Mouse (Mus musculus) hindlimb bud, embryonic 11.5 days (tissue): ENCODE results near the gene Cacng6.
"Not testable (repeated sequence)": the region's sequence is repeated elsewhere in the genome, so short reads cannot be mapped to it uniquely, and the experiment has no call there.

Experiments used
- DNase-seq: peaks from one replicate; pipeline ENCODE4 v3.0.0-alpha.2; 2012; ENCODE audit warnings: low read depth, low spot score; ENCODE audit errors: extremely low spot score

Gene Cacng6

DNA sequence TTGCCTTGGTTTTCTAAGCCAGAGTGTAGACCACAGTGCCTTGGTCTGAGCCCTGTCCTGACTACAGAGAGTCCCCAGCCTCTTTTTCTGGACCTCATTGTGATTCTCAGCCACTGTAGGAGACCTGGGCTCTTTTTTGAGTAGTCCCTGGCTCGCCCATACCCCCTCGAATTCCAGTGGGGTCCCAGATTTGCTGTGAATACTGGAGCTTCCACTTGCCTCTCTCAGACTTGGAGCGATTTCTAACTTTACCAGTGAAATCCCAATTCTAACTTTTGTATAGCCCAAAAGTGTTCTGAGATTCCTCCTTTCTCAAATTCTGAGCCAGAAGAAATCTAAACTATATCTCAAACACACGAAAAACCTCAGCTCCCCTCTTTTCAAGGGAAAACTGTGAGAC, at the start of gene Cacng6:
Gene Cacng6 (plus strand): TSS at position 301 of the 400 bp plus-strand sequence.
- no peak for DNase-seq

DNA sequence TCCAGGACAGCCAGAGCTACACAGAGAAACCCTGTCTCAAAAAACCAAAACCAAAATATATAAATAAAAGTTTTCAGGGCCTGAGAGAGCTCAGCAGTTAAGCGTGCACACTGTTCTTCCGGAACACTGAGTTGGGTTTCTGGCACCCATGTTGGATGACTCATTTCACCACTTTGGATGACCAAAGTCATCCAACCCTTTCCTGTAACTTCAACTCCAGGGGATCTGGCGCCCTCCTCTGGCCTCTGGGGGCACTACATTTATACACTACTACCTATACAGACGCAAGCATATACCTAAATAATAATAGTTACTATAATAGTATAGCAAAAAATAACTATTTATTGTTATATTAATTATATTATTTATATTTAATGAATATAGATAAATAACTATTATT, 47.2 kb upstream of the Cacng6 start:
- no peak for DNase-seq

DNA sequence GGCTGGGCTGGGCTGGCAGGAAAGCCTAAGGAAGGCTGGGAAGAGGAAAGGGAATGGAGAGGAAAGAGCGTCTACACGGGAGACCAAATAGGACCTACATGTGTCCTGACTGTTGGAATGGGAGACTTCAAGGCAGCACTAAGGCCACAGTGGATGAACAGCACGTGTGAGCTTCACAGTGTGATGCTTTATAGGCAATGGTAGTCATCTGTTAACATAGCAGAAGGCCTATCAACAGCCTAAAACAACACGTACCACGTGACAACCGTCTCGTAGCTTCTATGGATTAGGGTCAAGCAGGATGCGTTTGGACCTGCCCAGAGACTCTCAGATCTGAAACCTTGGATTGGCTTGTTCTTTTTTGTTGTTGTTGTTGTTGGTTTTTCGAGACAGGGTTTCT, 41.9 kb upstream of the Cacng6 start:
- no peak for DNase-seq

DNA sequence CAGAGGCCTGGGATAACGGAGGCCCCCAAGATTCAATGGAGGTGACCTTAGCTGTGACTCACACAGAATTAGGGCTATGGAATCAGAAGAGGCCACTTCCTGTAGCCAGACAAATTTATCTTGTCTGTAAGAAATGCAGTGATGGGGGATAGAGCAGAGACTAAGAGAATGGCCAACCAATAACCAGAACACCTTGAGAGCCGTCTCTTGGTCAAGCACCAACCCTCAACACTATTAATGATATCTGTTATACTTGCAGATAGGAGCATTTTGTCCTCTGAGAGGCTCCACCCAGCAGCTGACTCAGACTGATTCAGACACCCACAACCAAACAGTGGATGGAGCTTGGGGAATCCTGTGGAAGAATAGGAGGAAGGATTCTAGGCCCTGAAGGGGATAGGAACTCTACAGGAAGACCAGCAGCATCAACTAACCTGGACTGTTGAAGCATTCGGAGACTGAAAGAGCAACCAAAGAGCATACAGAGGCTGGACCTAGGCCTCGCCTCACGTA, 39.1 kb upstream of the Cacng6 start:
- no peak for DNase-seq

DNA sequence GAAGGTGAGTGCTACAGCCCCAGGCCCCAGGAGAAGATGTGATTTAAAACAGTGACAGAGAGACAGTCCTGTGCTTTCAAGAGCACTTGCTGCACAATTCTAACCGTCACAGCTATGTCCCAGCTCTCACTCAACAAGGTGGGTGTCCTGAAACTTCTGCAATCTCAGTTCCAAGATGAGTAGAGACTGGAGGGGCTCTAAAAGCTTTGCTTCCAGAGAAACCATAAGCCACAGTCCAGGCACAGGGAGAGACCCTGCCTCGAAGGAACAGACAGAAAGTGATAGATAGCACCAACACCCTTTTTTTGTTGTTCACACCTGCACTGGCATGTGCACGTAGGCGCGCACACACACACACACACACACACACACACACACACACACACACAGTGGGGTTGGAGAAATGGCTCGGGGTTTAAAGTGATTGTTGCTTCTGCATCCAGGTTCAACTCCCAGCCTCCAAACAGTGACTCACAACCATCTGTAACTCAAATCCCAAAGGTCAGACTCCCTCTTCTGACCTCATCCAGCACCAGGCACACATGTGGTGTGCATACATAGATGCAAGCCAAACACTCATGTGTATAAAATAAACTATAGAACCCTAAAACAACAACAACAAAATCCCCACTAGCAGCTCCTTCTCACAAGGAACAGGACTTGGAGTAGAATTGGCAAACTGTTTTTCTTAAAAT, 37.8 kb upstream of the Cacng6 start:
- DNase-seq: no peak

DNA sequence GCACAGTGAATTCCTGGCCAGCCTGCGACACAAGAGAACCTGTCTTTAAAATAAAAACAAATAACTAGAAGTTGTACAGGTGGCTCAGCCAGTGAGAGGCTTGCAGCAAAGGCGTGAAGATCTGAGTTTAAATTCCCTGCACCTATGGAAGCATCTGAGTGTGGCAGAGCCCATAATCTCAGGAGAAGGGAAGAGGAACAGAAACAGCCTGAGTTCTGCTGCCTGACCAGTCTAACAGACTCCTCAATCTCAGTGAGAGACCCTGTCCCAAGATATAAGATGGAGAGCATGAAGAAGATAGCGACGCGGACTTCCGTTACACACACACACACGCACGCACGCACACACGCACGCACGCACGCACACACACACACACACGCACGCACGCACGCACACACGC, 36.2 kb upstream of the Cacng6 start:
- no peak for DNase-seq

DNA sequence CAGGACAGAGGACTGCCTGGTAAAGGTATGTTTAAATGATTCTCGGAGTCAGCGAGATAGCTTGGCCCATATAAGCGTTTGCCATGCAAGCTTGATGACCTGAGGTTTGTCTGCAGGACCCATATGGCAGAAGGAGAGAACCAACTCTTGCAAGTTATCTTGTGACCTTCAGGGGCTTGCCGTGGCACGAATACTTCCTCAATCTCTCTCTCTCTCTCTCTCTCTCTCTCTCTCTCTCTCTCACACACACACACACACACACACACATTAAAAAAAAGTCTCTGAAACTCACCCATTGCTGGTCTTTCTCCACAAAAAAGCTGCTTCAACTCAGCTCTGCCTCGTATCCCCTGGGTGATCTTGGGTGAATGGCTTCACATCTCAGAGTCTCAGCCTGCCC, 35.1 kb upstream of the Cacng6 start:
- no peak for DNase-seq

DNA sequence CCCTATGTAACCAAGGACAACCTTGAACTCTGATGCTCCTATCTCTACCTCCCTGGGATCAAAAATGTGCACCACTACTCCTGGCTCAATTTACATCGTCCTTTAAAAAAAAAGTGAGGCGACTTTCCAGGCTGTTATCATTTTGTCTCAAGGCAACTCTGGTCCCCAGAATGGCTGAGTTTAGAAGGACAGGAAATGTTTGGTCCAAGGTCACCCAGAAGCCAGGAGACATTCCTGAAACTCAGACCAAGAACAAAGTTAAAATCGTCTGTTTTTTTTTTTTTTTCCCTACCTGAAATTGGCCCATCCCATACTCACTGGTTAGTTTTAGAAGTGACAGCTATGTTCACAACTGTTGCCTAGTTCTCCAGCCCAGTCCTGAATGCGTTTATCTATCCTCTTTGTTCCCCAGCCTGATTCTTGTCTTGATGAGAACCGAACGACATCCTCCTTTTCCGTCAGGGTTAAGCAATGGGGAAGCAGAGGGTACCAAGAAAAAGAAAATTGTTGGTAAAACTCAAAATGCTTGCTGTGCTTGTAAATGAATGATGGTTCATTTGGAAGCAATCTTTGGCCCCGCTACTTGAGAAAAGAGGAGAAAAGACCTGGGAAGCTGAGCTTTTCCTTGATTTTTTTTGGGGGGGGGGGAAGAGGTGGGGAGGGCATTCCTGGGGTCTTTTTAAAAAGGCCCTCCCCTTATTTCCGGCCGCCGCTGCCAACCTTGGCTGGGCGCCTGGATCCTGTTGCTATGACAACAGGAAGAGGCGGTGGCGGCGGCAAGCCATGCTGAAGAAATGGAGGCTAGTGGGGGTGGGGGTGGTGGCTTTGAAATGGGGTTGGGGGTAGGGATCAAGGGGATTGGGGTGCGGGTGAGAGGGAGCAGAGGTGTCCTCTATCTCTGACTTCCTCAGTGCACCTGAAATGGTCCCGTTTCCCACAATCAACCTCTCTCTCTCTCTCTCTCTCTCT, 34.3 kb upstream of the Cacng6 start:
- no peak for DNase-seq

DNA sequence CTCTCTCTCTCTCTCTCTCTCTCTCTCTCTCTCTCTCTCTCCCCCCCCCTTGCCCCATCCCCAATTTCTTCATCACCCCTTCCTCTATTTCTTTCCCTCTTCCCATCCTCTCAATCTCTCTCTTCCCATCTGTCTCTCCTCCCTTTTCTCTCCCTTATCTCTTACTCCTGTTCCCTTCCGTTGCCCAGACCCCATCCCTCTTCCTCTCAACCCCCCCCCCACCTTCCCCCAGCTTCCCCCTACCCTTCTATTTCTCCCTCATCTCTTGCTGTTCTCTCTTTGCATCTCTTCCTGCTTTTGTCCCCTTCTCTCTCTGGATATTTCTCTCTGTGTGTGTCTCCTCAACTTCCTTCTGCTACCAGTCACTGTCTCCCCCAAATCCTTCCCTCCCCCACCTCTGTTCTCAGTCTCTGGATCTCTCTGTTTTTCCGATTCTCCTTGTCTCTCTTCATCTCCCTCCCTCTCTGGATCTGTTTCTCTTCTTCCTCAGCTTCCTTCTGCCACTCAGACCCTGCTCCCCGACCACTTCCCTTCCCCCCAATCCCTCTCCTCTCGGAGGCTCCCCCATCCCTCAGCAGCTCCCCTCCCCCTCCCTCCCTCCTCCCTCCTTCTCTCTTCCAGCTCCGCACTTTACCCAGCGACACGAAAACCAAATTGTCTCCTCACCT, 33.4 kb upstream of the Cacng6 start, which contains the start of gene Cacng8:
Gene Cacng8 (plus strand): TSS at position 271 of the 668 bp plus-strand sequence.
- DNase-seq: no peak

DNA sequence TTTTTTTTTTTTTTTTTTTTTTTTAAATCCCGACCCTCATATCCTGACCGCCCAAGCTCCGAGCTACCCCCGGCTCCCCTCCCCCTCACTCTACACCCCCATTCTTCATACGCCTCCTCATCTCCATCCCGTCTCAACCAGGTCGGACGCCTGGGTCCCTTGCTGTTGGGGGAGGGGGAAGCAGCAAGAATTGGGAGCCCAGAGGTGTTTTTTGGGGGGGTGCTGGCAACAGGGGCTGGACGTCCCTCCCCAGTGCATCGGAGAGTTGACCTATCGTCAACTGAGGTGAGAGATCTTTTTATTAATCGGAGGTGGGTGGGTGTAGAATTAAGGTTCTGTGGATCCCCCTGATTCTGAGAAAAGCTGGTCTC, 32.9 kb upstream of the Cacng6 start:
- DNase-seq: no peak

DNA sequence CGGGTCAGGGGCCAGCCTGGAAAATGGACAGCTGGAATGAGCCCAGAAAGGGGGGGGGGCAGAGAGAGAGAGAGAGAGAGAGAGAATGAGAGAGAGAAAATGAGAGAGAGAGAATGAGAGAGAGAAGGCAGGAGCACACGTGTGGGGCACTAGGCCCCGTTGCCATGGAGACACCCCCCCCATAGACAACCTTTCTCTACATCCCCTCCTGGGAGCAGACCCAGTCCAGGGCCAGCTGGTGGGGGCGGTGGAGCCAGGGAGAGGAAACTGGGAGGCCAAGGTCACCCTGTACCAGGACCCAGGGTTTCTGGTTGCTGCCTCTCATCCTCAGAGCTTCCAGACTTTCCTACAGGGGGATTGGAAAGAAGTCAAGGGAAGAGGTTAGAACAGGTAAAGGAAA, 32.2 kb upstream of the Cacng6 start:
- DNase-seq: no peak

DNA sequence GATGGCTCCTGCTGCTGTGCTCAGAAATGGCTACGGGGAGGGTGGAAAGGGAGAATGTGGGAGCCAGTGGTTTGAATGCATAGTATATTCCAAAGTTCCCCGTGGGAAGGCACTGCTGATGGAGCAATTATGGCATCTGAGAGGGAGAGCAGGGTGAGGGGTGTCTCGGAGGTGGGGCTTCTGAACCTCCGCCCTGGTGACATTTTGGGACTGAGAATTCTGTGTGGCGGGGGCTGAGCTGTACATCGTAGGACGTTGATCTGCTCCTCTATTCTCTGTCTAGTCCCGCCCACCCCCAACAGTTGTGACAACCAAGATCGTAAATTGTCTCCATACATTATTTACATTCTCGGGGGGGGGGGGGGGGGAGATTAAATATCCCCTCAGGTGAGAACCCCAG, 26.6 kb upstream of the Cacng6 start:
- DNase-seq: no peak

DNA sequence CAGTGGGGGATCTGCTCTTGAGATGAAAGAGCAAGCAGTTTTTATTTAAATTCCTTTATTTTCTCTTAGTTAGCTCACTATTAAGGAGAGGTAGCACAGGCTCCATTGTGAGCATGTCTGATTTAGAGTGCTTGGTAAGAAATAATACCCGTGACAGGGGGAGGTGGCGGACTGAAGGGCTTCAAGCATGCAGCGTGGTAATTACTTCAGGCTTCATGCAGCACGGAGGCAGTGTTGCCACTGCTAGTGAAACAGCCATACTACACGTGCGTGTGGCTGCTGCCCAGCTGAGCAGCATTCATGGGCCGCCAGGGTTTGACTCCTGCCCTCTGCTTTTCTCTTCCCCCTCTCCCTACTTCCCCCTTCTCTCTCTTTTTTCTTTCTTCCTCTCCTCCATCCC, 26.2 kb upstream of the Cacng6 start:
- DNase-seq: no peak

DNA sequence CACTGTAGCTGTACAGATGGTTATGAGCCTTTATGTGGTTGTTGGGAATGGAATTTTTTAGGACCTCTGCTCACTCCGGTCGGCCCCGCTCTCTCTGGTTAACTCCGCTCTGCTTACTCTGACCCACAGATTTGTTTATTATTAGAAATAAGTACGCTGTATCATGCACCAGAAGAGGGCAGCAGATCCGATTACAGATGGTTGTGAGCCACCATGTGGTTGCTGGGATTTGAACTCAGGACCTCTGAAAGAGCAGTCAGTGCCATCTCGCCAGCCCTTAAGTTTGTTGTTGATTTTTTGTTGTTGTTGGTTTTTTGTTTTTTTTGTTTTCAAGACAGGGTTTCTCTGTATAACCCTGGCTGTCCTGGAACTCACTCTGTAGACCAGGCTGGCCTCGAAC, 25.6 kb upstream of the Cacng6 start:
- DNase-seq: not testable (repeated sequence)

DNA sequence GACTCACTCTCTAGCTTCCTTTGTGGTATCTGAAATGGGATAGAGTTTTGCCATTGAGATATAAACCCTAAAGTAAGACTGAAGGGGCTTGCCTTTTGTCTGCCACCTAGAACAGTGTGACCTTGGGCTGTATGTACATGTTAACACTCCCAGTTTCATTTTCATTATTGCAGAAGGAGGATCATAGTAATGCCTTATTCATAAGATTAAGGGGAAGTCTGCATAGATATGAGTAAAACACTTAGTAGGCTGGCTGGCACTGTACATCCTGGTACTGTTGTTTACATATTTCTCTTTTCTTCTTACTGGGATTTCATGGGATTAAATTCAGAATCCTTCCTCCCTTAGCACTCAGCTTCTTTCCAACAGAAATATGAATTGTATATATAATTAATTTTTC, 24.1 kb upstream of the Cacng6 start:
- no peak for DNase-seq

DNA sequence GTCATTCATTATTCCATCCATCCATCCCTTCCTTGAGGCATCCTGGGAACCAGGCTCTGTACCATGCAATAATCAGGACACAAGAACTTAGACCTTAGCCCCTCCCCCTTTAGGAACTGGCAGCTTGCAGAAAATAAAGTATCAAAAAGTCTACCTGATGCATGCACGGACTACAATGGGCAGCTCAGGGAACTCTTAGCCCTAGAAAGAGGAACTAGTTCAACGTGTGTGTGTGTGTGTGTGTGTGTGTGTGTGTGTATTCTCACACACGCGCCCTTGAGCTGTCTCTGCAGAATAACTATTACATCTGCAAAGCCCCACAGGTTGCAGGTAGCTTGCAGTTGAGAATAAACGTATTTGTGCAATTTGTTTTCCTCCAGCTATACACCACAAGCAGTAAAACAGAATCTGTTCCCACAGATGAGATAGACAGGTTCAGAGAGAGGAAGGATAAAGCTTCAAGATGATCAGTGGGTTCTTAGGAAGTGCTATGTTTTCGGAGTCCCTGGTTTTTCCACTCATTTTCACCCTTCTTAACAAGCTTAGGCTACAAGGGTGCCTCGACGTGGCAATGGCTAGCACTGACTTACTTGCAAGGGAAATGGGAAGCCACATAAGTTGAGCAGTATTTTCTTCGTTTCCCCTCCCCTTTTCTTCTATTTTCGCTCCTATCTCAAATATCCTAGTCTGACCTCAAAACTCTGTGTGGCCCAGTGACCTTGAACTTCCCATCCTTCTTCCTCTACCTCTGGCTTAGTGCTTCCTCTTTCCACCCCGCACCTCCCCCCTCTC, 14.1 kb upstream of the Cacng6 start:
- DNase-seq: no peak

DNA sequence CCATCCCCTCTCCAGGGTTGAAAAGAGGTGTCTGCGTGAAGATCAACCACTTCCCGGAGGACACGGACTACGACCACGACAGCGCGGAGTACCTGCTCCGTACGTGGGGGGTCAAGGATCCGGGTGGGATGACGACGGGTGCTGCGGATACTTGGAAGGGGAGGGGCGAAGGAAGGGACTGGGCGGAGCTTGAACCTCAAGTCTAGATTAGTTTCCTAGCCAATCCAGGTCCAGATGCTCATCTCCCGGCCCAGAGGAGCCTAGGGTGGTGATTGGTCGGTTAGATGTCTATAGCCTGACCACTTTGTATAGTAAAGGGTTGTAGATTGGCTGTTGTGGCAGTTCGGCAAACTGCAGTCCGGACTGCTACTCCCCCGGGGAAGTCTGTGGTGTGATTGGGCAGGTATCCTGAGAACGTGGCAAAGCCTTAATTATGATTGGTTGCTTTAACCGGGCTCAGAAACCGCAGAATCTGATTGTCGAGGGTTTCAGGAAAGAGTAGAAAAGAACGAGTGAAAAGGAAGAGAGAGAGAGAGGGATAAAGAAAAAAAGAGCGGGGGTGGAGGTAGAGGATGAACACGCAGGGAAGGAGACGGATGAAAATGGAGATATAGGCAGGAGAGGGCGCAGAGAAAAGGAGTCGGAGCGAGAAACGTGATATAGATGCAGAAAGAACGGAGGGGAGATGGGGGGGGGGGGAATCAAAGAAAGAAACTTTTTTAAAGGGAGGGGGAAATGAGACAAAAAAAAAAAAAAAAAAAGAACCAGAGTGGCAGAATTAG, 12.6 kb upstream of the Cacng6 start:
- peak; percentile 49 for DNase-seq

DNA sequence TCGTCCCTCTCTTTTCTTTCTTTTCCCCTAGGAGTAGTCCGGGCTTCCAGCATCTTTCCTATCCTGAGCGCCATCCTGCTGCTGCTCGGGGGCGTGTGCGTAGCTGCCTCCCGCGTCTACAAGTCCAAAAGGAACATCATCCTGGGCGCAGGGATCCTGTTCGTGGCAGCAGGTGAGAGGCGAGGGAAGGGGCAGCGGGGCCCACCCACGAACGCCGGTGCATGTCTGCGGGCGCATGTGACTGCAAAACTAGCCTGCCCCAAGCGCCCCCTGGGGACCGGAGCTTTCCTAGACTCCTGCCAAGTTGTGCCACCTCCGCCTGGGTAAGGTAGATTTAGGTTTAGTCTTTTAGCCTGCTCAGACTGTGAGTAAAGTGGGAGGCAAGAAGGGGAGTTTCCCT, 12.0 kb upstream of the Cacng6 start:
- DNase-seq: no peak

DNA sequence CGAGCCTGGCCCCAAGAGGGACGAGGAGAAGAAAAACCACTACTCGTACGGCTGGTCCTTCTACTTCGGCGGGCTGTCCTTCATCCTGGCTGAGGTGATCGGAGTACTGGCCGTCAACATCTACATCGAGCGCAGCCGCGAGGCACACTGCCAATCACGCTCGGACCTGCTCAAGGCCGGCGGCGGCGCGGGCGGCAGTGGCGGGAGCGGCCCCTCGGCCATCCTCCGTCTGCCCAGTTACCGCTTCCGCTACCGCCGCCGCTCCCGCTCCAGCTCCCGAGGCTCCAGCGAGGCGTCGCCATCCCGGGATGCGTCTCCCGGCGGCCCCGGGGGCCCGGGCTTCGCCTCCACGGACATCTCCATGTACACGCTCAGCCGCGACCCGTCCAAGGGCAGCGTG, 9.1 kb upstream of the Cacng6 start:
- no peak for DNase-seq

DNA sequence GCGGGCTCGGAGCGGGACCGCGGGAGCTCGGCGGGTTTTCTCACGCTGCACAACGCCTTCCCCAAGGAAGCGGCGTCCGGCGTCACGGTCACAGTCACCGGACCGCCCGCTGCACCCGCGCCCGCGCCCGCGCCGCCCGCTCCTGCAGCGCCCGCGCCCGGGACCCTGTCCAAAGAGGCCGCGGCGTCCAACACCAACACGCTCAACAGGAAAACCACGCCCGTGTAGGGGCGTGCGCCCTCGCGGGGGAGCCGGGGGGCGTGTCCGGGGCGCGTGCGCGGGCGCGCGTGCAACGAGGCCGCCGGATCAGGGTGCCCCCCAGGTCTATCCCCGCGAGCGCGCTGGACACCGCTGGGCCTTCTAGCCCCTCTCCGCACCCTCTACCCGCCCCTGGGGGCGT, 8.6 kb upstream of the Cacng6 start:
- no peak for DNase-seq
